Mouse (Mus musculus): ENCODE data around the gene Tenm2.

Gene Tenm2

GRCm38 (mm10) chr11:36484466-36485069 is 751.2 kb downstream of the Tenm2 start:
- DNase-seq (ENCODE audit: low spot score in 2 of 2), result no peak

DNA sequence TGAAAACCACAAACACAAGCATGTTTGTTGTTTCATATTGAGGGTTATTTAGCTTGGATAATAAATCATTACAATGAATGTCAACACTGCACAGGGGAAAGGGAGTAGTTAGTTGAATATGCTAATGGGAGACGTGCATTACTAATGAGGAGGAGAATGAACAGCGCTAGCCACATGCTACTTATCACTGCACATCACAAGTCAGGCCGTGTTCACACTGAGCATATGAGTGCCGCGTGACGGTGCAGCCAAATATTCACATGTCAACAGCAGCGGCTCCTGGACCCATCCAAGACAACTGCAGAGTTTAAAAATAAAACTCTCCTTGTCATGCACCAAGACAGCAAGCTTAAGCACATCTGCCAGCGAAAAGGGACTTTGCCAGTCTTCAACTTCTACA is 753.6 kb downstream of the Tenm2 start:
- DNase-seq (ENCODE audit: low spot score in 2 of 2), result no peak

DNA sequence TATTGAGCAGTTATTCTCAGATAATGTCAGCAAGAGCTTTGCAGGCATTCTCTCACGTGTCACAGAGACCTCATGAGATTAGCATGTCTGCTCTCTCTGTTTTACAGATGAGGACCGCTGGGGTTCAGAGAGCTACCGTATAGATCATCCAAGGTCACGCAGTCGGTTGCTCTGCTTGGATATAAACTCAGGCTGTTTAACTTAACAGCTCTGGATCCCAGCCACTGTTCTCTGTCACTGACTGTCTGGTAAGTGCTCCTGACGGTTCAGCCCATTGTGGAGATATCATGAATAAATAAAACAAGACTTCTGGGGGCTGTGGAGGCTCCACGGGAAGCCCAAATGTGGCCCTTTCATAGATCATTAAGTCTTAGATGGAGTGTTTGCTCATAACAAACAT is 754.2 kb downstream of the Tenm2 start:
- DNase-seq (ENCODE audit: low spot score in 2 of 2), result no peak

GRCm38 (mm10) chr11:36481086-36481485 is 754.7 kb downstream of the Tenm2 start:
- no peak for DNase-seq (ENCODE audit: low spot score in 2 of 2)

GRCm38 (mm10) chr11:36469811-36470551 is 765.8 kb downstream of the Tenm2 start:
- DNase-seq (ENCODE audit: low spot score in 2 of 2), result no peak

- DNase-seq (ENCODE audit: low spot score in 2 of 2), result no peak
Observed at GRCm38 (mm10) chr11:36458451-36458850, 777.3 kb downstream of the Tenm2 start.

DNA sequence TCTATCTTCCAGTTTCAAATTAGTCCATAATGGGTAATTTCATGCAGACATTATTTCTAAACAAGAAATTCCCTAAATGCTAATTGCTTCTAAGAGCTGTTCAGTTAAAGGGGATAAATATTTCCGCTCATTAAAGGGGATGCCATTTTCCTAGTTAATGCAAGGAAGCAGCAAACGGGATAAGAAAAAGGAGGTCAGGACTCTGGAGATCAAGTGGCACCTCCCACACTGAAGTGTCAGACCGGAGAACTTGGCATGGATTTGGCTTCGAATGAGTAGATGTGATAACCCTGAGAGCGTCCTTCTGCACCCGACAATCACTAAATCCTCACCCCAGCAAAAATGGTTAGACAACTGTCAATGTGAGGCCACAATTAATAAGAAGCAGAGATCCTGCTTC is 781.7 kb downstream of the Tenm2 start:
- DNase-seq (ENCODE audit: low spot score in 2 of 2), result no peak

DNA sequence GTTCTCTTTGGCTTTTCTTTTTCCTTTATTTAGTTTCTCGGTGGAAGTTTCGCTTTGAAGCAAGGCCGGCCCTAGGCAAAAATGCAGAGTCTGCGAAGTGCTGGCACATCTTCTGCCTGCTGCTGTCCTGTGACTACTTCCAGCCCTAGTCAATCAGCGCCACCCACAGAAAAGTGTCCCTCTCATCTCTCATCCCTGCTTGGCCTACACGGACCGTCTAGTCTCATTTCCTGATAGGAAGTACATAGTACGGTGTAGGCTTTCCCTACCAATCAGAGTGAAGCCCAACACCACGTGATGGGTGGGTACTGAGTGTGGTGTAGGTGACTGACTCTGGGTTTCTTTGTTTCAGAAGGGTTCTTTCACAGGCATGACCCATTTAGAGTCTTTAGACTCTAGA is 783.3 kb downstream of the Tenm2 start:
- DNase-seq (ENCODE audit: low spot score in 2 of 2), result no peak

DNA sequence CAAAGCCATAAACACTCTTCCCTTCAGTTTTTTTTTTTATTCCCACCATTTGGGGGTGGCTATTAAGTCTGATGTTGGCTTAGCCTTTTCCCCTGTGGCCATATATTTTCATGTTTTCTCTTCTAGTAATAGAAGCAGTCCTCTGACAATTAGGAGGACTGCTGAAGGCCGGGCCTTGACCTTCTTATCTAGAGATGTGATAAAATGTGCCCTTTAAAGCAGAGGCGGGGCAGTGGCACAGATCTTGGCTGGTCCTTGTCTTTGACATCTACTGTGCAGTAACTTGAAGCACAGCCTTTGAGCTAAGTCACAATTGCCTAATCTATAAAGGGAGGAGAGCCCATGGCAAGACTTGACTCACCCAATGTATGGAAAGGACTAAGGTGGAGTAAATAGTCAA is 789.4 kb downstream of the Tenm2 start:
- no peak for DNase-seq (ENCODE audit: low spot score in 2 of 2)

GRCm38 (mm10) chr11:36443821-36444220 is 791.9 kb downstream of the Tenm2 start:
- DNase-seq (ENCODE audit: low spot score in 2 of 2), result no peak

- DNase-seq (ENCODE audit: low spot score in 2 of 2), result no peak
Observed at GRCm38 (mm10) chr11:36441801-36442200, 794.0 kb downstream of the Tenm2 start.

DNA sequence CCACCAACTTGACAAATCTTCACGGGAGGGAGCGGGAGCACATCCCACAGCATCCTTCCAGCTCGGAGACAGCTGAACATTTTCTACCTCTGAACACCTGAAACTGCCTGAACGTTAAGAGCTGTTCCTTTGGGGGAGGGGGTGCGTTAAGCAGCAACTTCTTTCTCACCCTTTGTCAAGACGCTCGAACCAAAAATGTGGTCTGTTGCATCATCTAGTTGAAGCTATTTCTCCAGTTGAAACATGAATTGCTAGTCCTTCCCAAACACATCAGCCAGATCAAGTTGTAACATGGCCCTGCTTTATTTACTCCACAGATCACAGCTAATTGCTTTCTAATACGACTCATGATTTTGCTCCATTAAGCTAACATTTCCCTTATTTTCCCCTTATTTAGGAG is 799.5 kb downstream of the Tenm2 start:
- no peak for DNase-seq (ENCODE audit: low spot score in 2 of 2)

DNA sequence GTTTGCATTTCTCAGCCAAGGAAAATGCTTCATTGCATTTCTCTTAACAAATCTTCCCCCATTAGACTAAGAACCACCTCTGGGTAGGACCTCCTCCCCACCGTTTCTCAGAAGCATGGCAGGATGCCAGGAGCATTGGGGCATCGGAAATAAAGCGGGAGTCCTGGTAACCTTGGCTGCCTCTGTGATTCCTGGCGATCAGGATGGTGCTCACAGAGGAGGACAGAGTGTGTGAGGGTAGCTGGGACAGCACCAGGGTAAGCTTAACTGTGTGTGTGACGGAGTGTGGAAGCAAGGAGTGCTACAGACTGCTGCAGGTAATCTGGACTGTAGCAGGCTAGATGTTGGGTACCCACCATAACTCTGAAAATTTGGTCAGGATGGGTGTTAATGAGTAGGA is 806.8 kb downstream of the Tenm2 start:
- DNase-seq (ENCODE audit: low spot score in 2 of 2), result no peak

DNA sequence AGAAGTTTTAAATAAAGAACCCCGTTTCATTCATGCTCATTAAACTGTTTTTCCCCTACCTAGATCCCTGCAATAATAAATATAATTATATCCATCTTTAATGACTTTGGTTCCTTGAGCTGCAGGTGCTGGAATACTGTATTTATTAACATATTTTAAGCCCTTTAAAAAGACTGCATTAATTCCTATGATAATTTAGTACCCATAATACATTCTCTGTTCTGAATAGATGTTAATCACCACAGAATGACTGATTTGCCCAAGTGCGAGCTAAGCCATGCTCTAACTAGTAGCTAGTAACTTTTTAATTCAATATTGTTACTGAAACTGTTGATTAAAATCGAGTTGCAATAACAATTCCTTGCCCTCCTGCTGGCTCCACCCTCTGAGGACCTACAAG is 810.8 kb downstream of the Tenm2 start:
- no peak for DNase-seq (ENCODE audit: low spot score in 2 of 2)

- DNase-seq (ENCODE audit: low spot score in 2 of 2), result no peak
Observed at GRCm38 (mm10) chr11:36420047-36420446, 815.7 kb downstream of the Tenm2 start.

DNA sequence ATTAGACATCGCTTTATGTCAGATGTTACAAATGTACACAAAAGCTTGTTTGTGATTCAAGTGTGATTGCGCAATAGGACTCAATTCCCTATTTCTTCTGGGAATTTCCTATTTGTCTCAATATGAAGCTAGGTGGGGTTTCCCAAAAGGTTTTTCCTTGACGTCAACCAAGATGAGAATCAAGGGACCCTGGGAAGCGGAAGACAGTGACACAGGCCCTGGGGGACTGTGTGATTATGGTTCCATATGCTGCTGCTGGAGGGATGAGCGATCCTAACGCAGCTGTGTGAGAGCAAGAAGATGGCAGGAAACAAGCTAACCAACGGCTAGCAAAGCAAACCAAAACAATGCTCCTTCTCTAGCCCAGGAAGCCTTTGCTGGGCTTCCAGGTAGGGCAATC is 820.5 kb downstream of the Tenm2 start:
- DNase-seq (ENCODE audit: low spot score in 2 of 2), result no peak

GRCm38 (mm10) chr11:36410881-36411280 is 824.9 kb downstream of the Tenm2 start:
- no peak for DNase-seq (ENCODE audit: low spot score in 2 of 2)

DNA sequence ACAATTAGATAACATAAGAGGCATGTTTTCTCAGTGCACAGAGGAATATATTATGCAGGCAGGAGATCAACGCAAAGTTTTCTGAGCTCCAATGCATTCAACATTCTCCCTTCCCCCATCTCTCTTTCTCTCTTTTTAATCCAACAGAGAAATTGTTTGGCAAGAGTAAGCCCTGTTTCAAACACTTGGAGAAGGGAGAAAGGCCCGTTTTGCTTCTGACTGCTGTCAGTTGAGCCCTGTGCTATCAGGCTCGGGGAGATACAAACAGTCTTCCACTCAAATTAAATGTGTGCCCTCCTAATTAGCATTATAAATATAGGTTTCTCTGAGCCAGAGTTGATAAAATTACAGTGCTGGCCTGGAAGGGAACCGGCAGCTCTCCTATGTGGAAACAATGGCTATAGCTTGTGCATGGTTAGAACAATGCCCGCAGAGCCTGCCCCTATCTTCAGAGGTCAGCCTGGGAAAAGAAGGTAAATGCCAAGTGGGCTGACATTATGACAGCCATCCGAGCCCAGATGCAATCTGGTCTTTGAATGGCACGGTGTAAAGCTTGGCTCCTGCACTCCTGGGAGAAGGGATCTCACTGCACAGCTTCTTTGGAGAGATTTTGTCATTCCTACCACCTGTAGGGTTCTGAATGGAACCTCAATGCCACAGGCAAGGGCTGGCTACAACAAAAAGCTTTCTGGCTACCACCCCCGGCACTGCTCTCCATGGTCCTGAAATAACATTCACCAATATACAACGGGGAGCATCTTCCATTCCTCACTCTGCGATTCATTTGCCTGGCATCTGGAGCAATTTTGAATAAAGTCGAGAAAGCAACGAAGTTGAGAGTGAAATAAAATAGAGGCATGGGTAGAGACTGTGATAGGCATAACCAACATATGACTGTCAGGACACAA is 839.7 kb downstream of the Tenm2 start:
- DNase-seq (ENCODE audit: low spot score in 2 of 2), result no peak

DNA sequence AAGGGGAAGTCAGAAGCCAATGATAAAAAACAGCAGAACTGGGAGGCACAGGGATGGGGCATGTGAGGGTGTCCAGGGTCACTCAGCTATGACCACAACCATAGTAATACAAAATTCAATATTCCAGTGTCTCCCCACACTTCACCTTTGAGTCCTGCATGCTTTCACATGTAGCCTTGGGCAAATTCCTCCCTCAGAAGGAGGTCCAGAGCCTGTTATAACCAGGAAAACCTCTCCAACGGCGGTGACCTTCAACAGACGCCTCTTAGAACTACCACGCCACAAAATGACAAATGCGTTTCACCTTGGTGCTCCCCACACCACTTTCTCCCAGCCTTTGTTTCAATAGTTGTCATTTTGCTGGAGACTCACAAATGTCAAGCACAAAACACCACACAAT is 851.1 kb downstream of the Tenm2 start:
- no peak for DNase-seq (ENCODE audit: low spot score in 2 of 2)

- DNase-seq (ENCODE audit: low spot score in 2 of 2), result no peak
Observed at GRCm38 (mm10) chr11:36371814-36372213, 864.0 kb downstream of the Tenm2 start.

- no peak for DNase-seq (ENCODE audit: low spot score in 2 of 2)
Observed at GRCm38 (mm10) chr11:36365067-36365466, 870.7 kb downstream of the Tenm2 start.

DNA sequence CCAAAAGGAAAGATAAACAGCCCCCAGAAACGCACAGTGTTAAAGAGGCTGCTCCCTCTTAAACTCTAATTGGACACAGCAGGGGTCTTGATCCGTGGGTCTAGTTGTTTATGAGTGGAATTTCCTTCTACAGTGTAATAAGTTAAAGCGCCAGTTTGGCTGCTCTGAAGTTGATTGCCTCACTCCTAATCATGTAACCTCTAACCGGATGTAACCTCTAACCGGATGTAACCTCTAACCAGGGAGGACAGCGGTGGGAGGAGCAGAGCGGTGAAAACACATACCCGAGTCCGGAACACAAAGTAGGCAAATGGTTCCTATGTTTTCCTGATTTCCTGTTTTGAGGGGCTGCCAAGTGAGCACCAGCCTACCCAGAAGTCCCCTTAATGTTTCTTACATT is 871.3 kb downstream of the Tenm2 start:
- no peak for DNase-seq (ENCODE audit: low spot score in 2 of 2)

- no peak for DNase-seq (ENCODE audit: low spot score in 2 of 2)
Observed at GRCm38 (mm10) chr11:36362514-36362913, 873.2 kb downstream of the Tenm2 start.
